Mouse (Mus musculus) forebrain, embryonic 14.5 days (tissue): ENCODE data around the gene Tmem255b. TPM values are rescaled to one million over a fixed set of nuclear protein-coding genes. Genes with fewer than 3 reads are reported as not detected.
A peak's percentile ranks its signal among the peaks of the same experiment; 100 is the strongest.

ENCODE experiments used
- ATAC-seq: fragments of 200-750 bp; cut with Nextera tagmentation; 2 replicates; pipeline ENCODE4 v1.8.0; 2017; ENCODE audit warnings: mild to moderate bottlenecking, moderate library complexity
- DNase-seq: peaks from one replicate; pipeline ENCODE4 v3.0.0-alpha.2; 2015; ENCODE audit warnings: low spot score
- H3K27ac ChIP-seq: fragments of 300-500 bp; sonication (generic); 2 replicates; pipeline ENCODE4 v1.5.1; 2014; ENCODE audit warnings: low read depth, mild to moderate bottlenecking, control low read depth, low read length, moderate library complexity
- H3K27me3 ChIP-seq: fragments of 300-500 bp; sonication (generic); replicated peaks from 2 replicates; pipeline ENCODE4 v1.6.1; 2014; ENCODE audit warnings: low read length, control low read depth, mixed read lengths; ENCODE audit not compliant: control insufficient read depth, insufficient read depth
- H3K36me3 ChIP-seq: fragments of 300-500 bp; sonication (generic); 2 replicates; pipeline ENCODE4 v1.6.1; 2014; ENCODE audit warnings: low read length, control low read depth; ENCODE audit not compliant: control insufficient read depth, insufficient read depth
- H3K4me1 ChIP-seq: fragments of 300-500 bp; sonication (generic); 2 replicates; pipeline ENCODE4 v1.6.1; 2014; ENCODE audit warnings: antibody characterized with exemption, low read length, control low read depth; ENCODE audit not compliant: control insufficient read depth, insufficient read depth
- H3K4me2 ChIP-seq: fragments of 300-500 bp; sonication (generic); 2 replicates; pipeline ENCODE4 v1.6.1; 2014; ENCODE audit warnings: mild to moderate bottlenecking, control low read depth, low read length
- H3K4me3 ChIP-seq: fragments of 300-500 bp; sonication (generic); 2 replicates; pipeline ENCODE4 v1.5.1; 2014; ENCODE audit warnings: low read depth, low read length, control low read depth
- H3K9ac ChIP-seq: fragments of 300-500 bp; sonication (generic); 2 replicates; pipeline ENCODE4 v1.6.1; 2014; ENCODE audit warnings: mild to moderate bottlenecking, low read length, control low read depth, moderate library complexity
- H3K9me3 ChIP-seq: fragments of 300-500 bp; sonication (generic); replicated peaks from 2 replicates; pipeline ENCODE4 v1.6.1; 2016; ENCODE audit warnings: low read length, control low read depth, mixed read lengths; ENCODE audit not compliant: control insufficient read depth
- WGBS: fragments of 180-500 bp; shearing (Covaris S2); extraction: QIAGEN DNeasy Blood & Tissue Kit; methylation state at CpG from one replicate; pipeline ENCODE4 v1.1.7; 2014; 5-methylcytosine and 5-hydroxymethylcytosine counted together
- polyA plus RNA-seq: library from polyadenylated mRNA; unstranded; fragments of >200 nt; fragmentation: Nextera tagmentation; extraction: Ambion mirVana; gene quantifications from 2 replicates; pipeline ENCODE4 v1.2.1, GENCODE M21; 2014

The Tmem255b gene
- polyA plus RNA-seq, 1 experiment from 2014 or later: not detected

- Histone ChIP-seq H3K4me2 (no peak overlapping the region), H3K4me3 (no peak overlapping the region), H3K9ac (no peak overlapping the region), H3K9me3 (no peaks in the 10 kb centered on the region), H3K36me3 (no peaks in the 10 kb centered on the region), H3K27me3 (peaks cover 10% of the 10 kb centered on the region; the same call in 1 of the 2 replicates), H3K27ac (no peak overlapping the region), H3K4me1 (no peaks in the 10 kb centered on the region)
- DNase-seq (no peak), ATAC-seq (no peak)
Observed at GRCm38 (mm10) chr8:13430866-13431265, 4.1 kb upstream of the Tmem255b start.

- no peak overlapping the region for H3K4me2 ChIP-seq
- H3K27ac ChIP-seq: no peak overlapping the region
- ATAC-seq: no peak
- H3K4me3 ChIP-seq: no peak overlapping the region
- DNase-seq: no peak
- H3K4me1 ChIP-seq: no peaks in the 10 kb centered on the region
- WGBS: 78% methylated on average over 5 of the region's 5 CpGs
- no peak overlapping the region for H3K9ac ChIP-seq
- H3K9me3 ChIP-seq: no peaks in the 10 kb centered on the region
- H3K27me3 ChIP-seq: peaks cover 10% of the 10 kb centered on the region; the same call in 1 of the 2 replicates
- no peaks in the 10 kb centered on the region for H3K36me3 ChIP-seq
Observed at GRCm38 (mm10) chr8:13433130-13433529, 1.9 kb upstream of the Tmem255b start.

GRCm38 (mm10) chr8:13436052-13436451, 1.1 kb downstream of the Tmem255b start:
- Histone ChIP-seq H3K9ac (no peak overlapping the region), H3K36me3 (no peaks in the 10 kb centered on the region), H3K4me1 (no peaks in the 10 kb centered on the region), H3K4me2 (no peak overlapping the region), H3K9me3 (no peaks in the 10 kb centered on the region), H3K27ac (no peak overlapping the region), H3K27me3 (peaks cover 10% of the 10 kb centered on the region; the same call in 1 of the 2 replicates), H3K4me3 (no peak overlapping the region)
- DNase-seq: no peak
- no peak for ATAC-seq
- 5% methylated on average over 8 of the region's 8 CpGs for whole genome bisulfite sequencing

- Histone ChIP-seq H3K27me3 (peaks cover 10% of the 10 kb centered on the region; the same call in 1 of the 2 replicates), H3K4me3 (no peak overlapping the region), H3K36me3 (no peaks in the 10 kb centered on the region), H3K9ac (no peak overlapping the region), H3K4me2 (no peak overlapping the region), H3K4me1 (no peaks in the 10 kb centered on the region), H3K9me3 (no peaks in the 10 kb centered on the region), H3K27ac (no peak overlapping the region)
- WGBS: 73% methylated on average over 2 of the region's 2 CpGs
- DNase-seq: no peak
- ATAC-seq: no peak
Observed at GRCm38 (mm10) chr8:13437531-13437930, 2.5 kb downstream of the Tmem255b start.

GRCm38 (mm10) chr8:13442152-13442551, 7.2 kb downstream of the Tmem255b start:
- H3K9ac ChIP-seq: no peak overlapping the region
- no peak for ATAC-seq
- H3K27ac ChIP-seq: no peak overlapping the region
- H3K4me1 ChIP-seq: no peaks in the 10 kb centered on the region
- no peak overlapping the region for H3K4me2 ChIP-seq
- H3K9me3 ChIP-seq: no peaks in the 10 kb centered on the region
- no peak for DNase-seq
- H3K4me3 ChIP-seq: no peak overlapping the region
- no peaks in the 10 kb centered on the region for H3K27me3 ChIP-seq
- H3K36me3 ChIP-seq: no peaks in the 10 kb centered on the region
- WGBS: 95% methylated on average over 2 of the region's 2 CpGs

- ATAC-seq (no peak), DNase-seq (no peak)
- no peaks in the 10 kb centered on the region for H3K9me3 ChIP-seq
- H3K27me3 ChIP-seq: no peaks in the 10 kb centered on the region
- no peak overlapping the region for H3K9ac ChIP-seq
- no peak overlapping the region for H3K27ac ChIP-seq
- H3K36me3 ChIP-seq: no peaks in the 10 kb centered on the region
- H3K4me2 ChIP-seq: no peak overlapping the region
- H3K4me1 ChIP-seq: no peaks in the 10 kb centered on the region
- no peak overlapping the region for H3K4me3 ChIP-seq
- WGBS: 89% methylated on average over 6 of the region's 6 CpGs
Observed at GRCm38 (mm10) chr8:13446456-13446855, 11.5 kb downstream of the Tmem255b start.

GRCm38 (mm10) chr8:13448145-13448544, 13.2 kb downstream of the Tmem255b start:
- Histone ChIP-seq H3K9ac (no peak overlapping the region), H3K4me1 (no peaks in the 10 kb centered on the region), H3K4me2 (no peak overlapping the region), H3K9me3 (no peaks in the 10 kb centered on the region), H3K36me3 (no peaks in the 10 kb centered on the region), H3K27me3 (no peaks in the 10 kb centered on the region), H3K27ac (no peak overlapping the region), H3K4me3 (no peak overlapping the region)
- WGBS: 64% methylated on average over 4 of the region's 4 CpGs
- no peak for ATAC-seq
- no peak for DNase-seq

- Histone ChIP-seq H3K9me3 (no peaks in the 10 kb centered on the region), H3K4me3 (no peak overlapping the region), H3K27ac (no peak overlapping the region), H3K4me1 (no peaks in the 10 kb centered on the region), H3K36me3 (no peaks in the 10 kb centered on the region), H3K27me3 (no peaks in the 10 kb centered on the region), H3K4me2 (no peak overlapping the region), H3K9ac (no peak overlapping the region)
- ATAC-seq: no peak
- no peak for DNase-seq
- WGBS: 75% methylated on average over 6 of the region's 6 CpGs
Observed at GRCm38 (mm10) chr8:13451747-13452277, 16.8 kb downstream of the Tmem255b start.

- whole genome bisulfite sequencing: 41% methylated on average over 8 of the region's 8 CpGs
- ATAC-seq (peak; percentile 90), DNase-seq (peak; percentile 78)
- Histone ChIP-seq H3K4me1 (no peaks in the 10 kb centered on the region), H3K27ac (peak overlapping the region; percentile 15; the same call in 1 of the 2 replicates), H3K27me3 (no peaks in the 10 kb centered on the region), H3K9ac (no peak overlapping the region), H3K9me3 (no peaks in the 10 kb centered on the region), H3K4me3 (no peak overlapping the region), H3K36me3 (no peaks in the 10 kb centered on the region), H3K4me2 (no peak overlapping the region)
Observed at GRCm38 (mm10) chr8:13454341-13455113, 19.5 kb downstream of the Tmem255b start.
